Mouse (Mus musculus): ENCODE data around the gene Stambpl1.

Gene Stambpl1

GRCm38 (mm10) chr19:34192008-34192963, at the start of gene Stambpl1:
Gene Stambpl1 (plus strand): TSS chr19:34192229.
- DNase-seq (ENCODE audit: low spot score in 2 of 2): peak; percentile 65 to 69

- DNase-seq (ENCODE audit: low spot score in 2 of 2): no peak
Observed at GRCm38 (mm10) chr19:34148421-34148820, 43.6 kb upstream of the Stambpl1 start.

DNA sequence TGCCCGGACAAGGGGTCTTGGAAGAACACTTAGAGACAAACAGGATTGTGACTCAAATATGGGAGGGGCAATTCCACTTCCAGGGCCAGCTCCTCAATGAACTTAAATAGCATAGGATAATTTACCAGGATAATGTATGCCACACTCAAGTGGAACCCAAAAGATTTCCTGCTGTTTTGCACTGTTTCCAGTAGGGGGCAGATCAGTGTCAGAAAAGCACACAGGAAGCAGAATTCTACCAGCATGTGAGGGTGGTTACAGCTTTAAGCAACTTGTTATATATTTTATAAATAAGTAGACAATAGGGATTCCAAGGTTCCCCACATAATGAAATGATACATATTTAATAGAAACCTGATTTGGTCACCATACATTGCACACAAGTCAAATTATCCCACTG, 40.1 kb upstream of the Stambpl1 start:
- DNase-seq (ENCODE audit: low spot score in 2 of 2): no peak

- DNase-seq (ENCODE audit: low spot score in 2 of 2): no peak
Observed at GRCm38 (mm10) chr19:34153263-34154144, 38.5 kb upstream of the Stambpl1 start.

DNA sequence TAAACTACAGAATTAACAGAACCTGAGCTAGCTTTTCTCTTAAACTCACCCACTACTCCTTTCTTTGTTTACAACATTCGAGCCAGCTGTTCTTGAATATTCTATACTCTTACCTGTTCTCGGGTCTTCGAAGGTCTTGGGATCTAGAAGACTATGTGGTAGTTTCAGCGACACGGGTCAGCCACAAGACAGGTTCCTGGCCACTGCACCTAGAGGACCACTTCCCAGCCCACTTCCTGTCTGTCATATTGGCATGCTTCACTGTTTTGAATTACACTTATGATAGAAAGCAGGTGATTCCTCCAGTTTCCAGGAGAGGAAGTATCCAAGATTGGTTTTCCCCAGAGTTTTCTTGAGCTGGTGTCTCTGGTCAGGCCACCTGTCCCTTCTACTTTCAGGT, 29.3 kb upstream of the Stambpl1 start:
- no peak for DNase-seq (ENCODE audit: low spot score in 2 of 2)

- DNase-seq (ENCODE audit: low spot score in 2 of 2): peak; percentile 60 to 70
Observed at GRCm38 (mm10) chr19:34165891-34166290, 26.1 kb upstream of the Stambpl1 start, which contains the start of gene Ankrd22. Gene Ankrd22 (minus strand): TSS chr19:34166053.

- no peak for DNase-seq (ENCODE audit: low spot score in 2 of 2)
Observed at GRCm38 (mm10) chr19:34166386-34166785, 25.6 kb upstream of the Stambpl1 start.

- DNase-seq (ENCODE audit: low spot score in 2 of 2): no peak
Observed at GRCm38 (mm10) chr19:34167896-34168661, 23.9 kb upstream of the Stambpl1 start.

- DNase-seq (ENCODE audit: low spot score in 2 of 2): no peak
Observed at GRCm38 (mm10) chr19:34169121-34169520, 22.9 kb upstream of the Stambpl1 start.

DNA sequence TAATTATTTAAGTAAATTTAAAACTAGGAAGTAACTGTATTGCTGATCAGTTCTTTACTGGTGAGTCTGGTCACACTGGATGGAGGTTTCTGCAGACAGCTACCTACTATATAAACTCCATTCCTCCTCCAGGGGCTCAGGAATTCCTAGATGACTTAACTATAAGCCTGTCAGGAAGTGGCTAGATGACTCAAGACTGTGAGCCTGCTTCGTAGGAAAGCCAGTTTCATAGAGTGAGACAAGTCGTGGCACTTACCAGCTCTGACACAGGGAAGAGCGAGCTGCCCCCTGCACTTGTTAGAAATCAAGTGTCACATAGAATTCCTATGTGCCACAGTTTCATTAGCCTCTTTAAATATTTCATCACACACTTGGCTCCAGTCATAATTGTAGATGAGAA, 20.9 kb upstream of the Stambpl1 start:
- DNase-seq (ENCODE audit: low spot score in 2 of 2): no peak

DNA sequence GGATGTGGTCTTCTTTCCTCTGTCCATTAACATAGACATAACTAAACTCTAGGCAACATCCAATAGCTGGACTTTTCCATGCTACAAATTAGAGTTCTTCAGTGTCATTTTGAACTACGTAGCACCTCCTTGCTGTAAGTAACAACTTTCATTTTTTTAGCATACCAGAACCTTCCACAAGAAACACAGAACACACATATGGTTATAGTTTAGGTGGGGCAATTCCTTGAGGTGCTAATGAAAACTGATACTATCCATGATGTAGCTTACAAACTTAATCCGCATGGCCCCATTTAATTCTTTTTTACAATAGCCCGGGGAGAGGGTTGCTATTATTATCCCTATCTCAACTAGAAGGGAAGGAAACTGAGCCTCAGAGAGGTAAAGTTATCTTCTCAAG, 18.0 kb upstream of the Stambpl1 start:
- no peak for DNase-seq (ENCODE audit: low spot score in 2 of 2)

DNA sequence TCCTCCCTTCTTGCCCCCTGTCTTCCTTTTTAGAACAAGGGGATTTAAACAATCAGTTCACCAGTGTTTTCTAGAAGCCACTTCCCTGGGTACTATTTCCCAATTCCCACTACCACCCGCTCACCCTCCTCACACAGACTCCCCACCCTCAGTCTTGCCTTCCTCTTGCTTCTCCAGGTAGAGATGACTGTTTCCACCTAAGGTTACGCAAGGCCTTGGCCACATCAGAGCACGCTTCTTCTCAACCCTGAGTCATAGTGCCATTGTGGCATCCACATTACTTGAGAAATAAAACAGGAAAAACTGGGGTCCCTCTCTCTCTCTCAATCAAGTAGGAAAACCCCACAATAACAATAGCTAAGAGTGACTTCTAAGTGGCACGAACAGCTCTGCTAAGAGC, 12.9 kb upstream of the Stambpl1 start:
- no peak for DNase-seq (ENCODE audit: low spot score in 2 of 2)

DNA sequence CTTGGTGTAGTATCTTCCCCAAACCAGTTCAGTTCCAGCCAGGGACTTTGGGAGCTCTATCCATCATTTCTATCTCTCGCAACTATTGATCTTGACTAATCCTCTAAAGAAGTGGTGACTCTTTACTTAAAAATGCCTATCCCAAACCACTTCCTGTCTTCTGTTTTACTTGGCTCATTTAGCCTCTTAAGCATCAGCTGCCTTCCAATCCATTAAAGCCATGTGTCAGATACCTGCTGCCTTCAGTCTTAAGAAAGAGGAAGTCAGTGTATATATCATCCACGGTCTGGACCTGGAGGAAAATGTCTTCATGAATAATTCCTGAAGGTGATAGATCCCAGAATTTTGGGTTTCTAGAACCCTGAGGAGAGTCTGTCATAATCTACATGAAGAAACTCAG, 11.7 kb upstream of the Stambpl1 start:
- no peak for DNase-seq (ENCODE audit: low spot score in 2 of 2)

GRCm38 (mm10) chr19:34181234-34181633, 10.8 kb upstream of the Stambpl1 start:
- no peak for DNase-seq (ENCODE audit: low spot score in 2 of 2)

- DNase-seq (ENCODE audit: low spot score in 2 of 2): no peak
Observed at GRCm38 (mm10) chr19:34182490-34182889, 9.5 kb upstream of the Stambpl1 start.

GRCm38 (mm10) chr19:34186845-34187244, 5.2 kb upstream of the Stambpl1 start:
- no peak for DNase-seq (ENCODE audit: low spot score in 2 of 2)

DNA sequence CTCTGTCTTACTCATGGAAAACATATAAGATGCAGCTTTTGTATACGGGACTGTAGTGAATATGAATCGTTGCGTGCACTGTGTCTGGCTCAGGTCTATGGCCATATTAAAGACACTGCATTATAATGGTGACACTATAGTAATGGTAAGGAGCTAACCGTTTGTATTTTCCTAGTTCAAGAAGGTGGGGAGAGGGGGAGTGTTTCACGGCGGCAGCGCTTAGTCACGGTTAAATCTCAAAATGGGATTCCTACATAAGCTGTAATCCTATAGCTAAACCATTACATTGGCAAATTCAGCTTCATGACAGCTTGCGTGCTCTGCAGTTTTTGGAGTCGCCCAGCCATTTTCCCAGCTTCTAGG, 403 bp upstream of the Stambpl1 start:
- DNase-seq (ENCODE audit: low spot score in 2 of 2): no peak

DNA sequence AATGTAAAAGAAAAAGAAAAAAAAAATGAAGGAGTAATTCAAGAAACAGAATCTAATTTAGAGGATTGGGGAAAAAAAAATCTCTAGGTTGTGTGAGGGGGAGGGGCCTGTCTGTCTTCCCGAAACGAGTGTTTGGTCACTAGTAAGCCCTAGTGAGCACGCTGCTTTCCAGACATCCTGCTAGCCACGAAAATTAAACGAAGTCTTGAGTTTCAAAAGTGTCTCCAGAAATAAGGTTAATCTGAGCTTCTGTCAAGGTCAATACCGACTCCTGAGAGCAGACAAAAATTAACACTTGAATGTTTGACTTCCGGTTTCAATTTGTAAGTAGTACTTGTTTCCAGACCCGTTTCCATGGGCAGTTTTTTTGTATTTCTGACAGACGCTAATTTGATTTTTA, 1.1 kb downstream of the Stambpl1 start:
- DNase-seq (ENCODE audit: low spot score in 2 of 2): peak; percentile 15

DNA sequence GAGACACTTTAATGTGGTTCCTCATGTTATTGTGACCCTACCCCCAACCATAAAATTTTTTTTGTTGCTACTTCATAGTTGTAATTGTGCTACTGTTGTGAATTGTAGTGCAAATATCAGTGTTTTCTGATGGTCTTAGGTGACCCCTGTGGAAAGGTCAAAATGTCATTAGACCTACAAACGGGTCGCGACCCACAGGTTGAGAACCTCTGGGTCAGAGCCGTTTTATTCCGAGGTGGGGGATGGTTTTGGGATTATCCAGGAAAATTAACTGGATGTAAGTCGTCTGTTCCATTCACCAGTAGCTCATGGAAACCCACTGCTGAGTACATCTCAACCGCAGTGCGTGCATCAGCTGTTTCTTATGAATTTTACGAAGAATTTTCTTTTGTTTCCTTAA, 1.7 kb downstream of the Stambpl1 start:
- no peak for DNase-seq (ENCODE audit: low spot score in 2 of 2)

- no peak for DNase-seq (ENCODE audit: low spot score in 2 of 2)
Observed at GRCm38 (mm10) chr19:34194132-34194745, 2.2 kb downstream of the Stambpl1 start.

- DNase-seq (ENCODE audit: low spot score in 2 of 2): no peak
Observed at GRCm38 (mm10) chr19:34195031-34195430, 3.0 kb downstream of the Stambpl1 start.

All from urinary bladder, postnatal 36 days (tissue).